Mouse (Mus musculus): ENCODE data around the gene Slamf1.

DNA sequence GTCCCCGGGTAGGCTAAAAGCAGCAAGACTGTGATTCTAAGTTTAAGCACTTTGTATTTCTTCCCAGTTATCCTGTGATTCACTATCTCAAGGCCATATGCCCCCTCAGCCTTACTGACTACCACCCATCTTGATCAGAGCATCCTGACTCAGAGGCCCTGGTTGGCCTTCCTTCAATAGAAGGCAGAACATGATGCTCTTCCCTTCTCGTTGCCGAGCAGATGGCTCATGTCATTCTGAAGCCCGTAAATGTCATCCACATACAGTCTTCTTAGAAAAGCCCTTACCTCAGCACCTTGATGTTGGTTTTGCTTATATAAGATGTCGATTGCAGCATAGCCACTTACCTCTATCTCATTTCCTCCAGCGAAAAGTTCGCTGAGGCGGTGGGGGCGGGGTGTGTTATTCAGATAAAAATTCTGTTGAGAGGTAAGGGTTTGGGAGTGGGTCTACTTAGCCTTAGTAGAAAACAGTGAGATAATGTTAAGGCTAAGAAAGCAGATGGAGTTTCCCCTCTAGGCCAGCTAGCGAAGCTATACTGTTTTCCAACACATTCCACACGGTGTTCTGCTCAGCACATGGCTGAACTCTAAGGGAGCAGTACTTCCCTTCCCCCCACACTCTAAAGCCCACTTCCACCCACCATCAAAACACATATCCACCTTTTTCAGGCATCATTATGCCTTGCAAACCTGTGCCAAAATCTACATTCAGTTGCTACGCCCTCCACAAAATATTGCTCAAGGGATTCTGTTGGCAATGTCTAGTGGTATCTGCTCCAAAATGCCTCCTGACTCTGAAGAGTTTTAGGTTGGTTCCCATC, 21.7 kb downstream of the Slamf1 start:
- TF ChIP-seq CTCF (IDR thresholded peaks at IDR 0.05; ENCODE audit: insufficient read depth, low read length) (no peak), POLR2A (IDR thresholded peaks at IDR 0.05; ENCODE audit: borderline replicate concordance, extremely low read depth, low read depth, low read length) (no peak)
